In the genomic region with DNA sequence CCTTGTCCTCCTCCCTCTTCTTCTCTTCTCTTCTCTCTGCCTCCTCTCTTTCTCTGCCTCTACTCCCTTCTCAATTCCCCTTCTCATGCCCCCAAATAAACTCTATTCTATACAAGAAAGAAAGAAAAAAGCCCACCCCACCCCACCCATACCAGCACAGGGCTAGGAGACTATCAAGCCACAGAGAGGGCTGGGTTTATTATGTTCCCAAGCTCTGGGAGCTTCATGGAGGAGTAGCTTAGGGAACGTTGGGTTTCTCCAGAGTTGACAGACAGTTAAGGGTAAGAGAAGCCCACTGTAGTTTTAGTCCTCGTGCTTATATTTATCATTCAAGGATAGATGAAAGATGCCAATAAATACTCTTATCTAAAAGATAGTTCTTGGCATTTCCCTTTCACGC, we compare ENCODE assay signal across 8 mouse cellular contexts.
A peak's percentile ranks its signal among the peaks of the same experiment; 100 is the strongest.
DNase-seq lines count a peak whose midpoint lies in the region; ATAC-seq lines count a peak whose summit lies in the region.

No protein-coding gene starts in this region.

- no peak for DNase-seq in heart, embryonic 10.5 days (ENCODE audit: low spot score)
- DNase-seq in liver, embryonic 11.5 days (ENCODE audit: low spot score): no peak
- DNase-seq in liver: no peak
- no peak for DNase-seq in adrenal gland, adult 2 months
- no peak for DNase-seq in testis, postnatal 14 days (ENCODE audit: low spot score)

- no peak overlapping the region for H3K27ac ChIP-seq in heart, embryonic 10.5 days
- no peak overlapping the region for H3K27ac ChIP-seq in heart, embryonic 12.5 days (ENCODE audit: poor library complexity, severe bottlenecking)
- no peak overlapping the region for H3K27ac ChIP-seq in liver, embryonic 11.5 days (ENCODE audit: low read depth, low read length)
- no peak overlapping the region for H3K27ac ChIP-seq in intestine, embryonic 16.5 days (ENCODE audit: low read length)
- no peak overlapping the region for H3K27ac ChIP-seq in neural tube, embryonic 14.5 days (ENCODE audit: low read depth, low read length)

- WGBS in heart, embryonic 10.5 days: 2% methylated on average over 3 of the region's 3 CpGs
- 7% methylated on average over 3 of the region's 3 CpGs for WGBS in heart, embryonic 12.5 days
- 9% methylated on average over 3 of the region's 3 CpGs for WGBS in liver, embryonic 11.5 days
- 12% methylated on average over 3 of the region's 3 CpGs for whole genome bisulfite sequencing in intestine, embryonic 16.5 days
- WGBS in neural tube, embryonic 14.5 days: 15% methylated on average over 3 of the region's 3 CpGs

- H3K4me1 ChIP-seq in heart, embryonic 10.5 days: peaks cover 22% of the 10 kb centered on the region
- peaks cover 21% of the 10 kb centered on the region for H3K4me1 ChIP-seq in heart, embryonic 12.5 days (replicated peaks)
- no peaks in the 10 kb centered on the region; the same call in 1 of the 2 replicates for H3K4me1 ChIP-seq in liver, embryonic 11.5 days (replicated peaks; ENCODE audit: control insufficient read depth, insufficient read depth, low read length)
- H3K4me1 ChIP-seq in intestine, embryonic 16.5 days (ENCODE audit: control insufficient read depth, insufficient read depth, low read length): peaks cover 3% of the 10 kb centered on the region; the same call in 1 of the 2 replicates
- H3K4me1 ChIP-seq in neural tube, embryonic 14.5 days (ENCODE audit: control insufficient read depth, insufficient read depth, low read length): no peaks in the 10 kb centered on the region

- no peak overlapping the region for H3K4me2 ChIP-seq in heart, embryonic 12.5 days
- peak overlapping the region; percentile 67; the same call in 1 of the 2 replicates for H3K4me2 ChIP-seq in liver, embryonic 11.5 days
- H3K4me2 ChIP-seq in intestine, embryonic 16.5 days (ENCODE audit: low read depth, low read length): peak overlapping the region; percentile 81; the same call in 1 of the 2 replicates
- H3K4me2 ChIP-seq in neural tube, embryonic 14.5 days (ENCODE audit: low read depth, low read length): no peak overlapping the region

- peaks cover 33% of the 10 kb centered on the region for H3K27me3 ChIP-seq in heart, embryonic 10.5 days (ENCODE audit: insufficient read depth, poor library complexity, severe bottlenecking)
- peaks cover 10% of the 10 kb centered on the region; the same call in 1 of the 2 replicates for H3K27me3 ChIP-seq in heart, embryonic 12.5 days (replicated peaks)
- H3K27me3 ChIP-seq in liver, embryonic 11.5 days (replicated peaks; ENCODE audit: control insufficient read depth, insufficient read depth, low read length): peaks cover 5% of the 10 kb centered on the region; the same call in 1 of the 2 replicates
- H3K27me3 ChIP-seq in intestine, embryonic 16.5 days (replicated peaks; ENCODE audit: control insufficient read depth, insufficient read depth, low read length): no peaks in the 10 kb centered on the region
- peaks cover 9% of the 10 kb centered on the region for H3K27me3 ChIP-seq in neural tube, embryonic 14.5 days (ENCODE audit: control insufficient read depth, insufficient read depth, low read length)

- no peaks in the 10 kb centered on the region for H3K9me3 ChIP-seq in heart, embryonic 10.5 days
- H3K9me3 ChIP-seq in heart, embryonic 12.5 days (replicated peaks): no peaks in the 10 kb centered on the region
- H3K9me3 ChIP-seq in liver, embryonic 11.5 days (ENCODE audit: control insufficient read depth, low read length): no peaks in the 10 kb centered on the region
- H3K9me3 ChIP-seq in intestine, embryonic 16.5 days (ENCODE audit: control insufficient read depth, low read length): no peaks in the 10 kb centered on the region
- no peaks in the 10 kb centered on the region for H3K9me3 ChIP-seq in neural tube, embryonic 14.5 days (ENCODE audit: control insufficient read depth, low read length)

- peak overlapping the region; percentile 60 for H3K4me3 ChIP-seq in heart, embryonic 10.5 days
- H3K4me3 ChIP-seq in heart, embryonic 12.5 days: no peak overlapping the region
- no peak overlapping the region for H3K4me3 ChIP-seq in liver, embryonic 11.5 days (ENCODE audit: low read depth, low read length)
- no peak overlapping the region for H3K4me3 ChIP-seq in intestine, embryonic 16.5 days (ENCODE audit: low read length)
- H3K4me3 ChIP-seq in neural tube, embryonic 14.5 days (ENCODE audit: low read depth, low read length): no peak overlapping the region

- H3K36me3 ChIP-seq in heart, embryonic 10.5 days: no peaks in the 10 kb centered on the region
- no peaks in the 10 kb centered on the region for H3K36me3 ChIP-seq in heart, embryonic 12.5 days
- H3K36me3 ChIP-seq in liver, embryonic 11.5 days (ENCODE audit: control insufficient read depth, insufficient read depth, low read length): no peaks in the 10 kb centered on the region
- H3K36me3 ChIP-seq in intestine, embryonic 16.5 days (ENCODE audit: control insufficient read depth, insufficient read depth, low read length): no peaks in the 10 kb centered on the region
- no peaks in the 10 kb centered on the region for H3K36me3 ChIP-seq in neural tube, embryonic 14.5 days (ENCODE audit: control insufficient read depth, insufficient read depth, low read length)

- no peak for ATAC-seq in heart, embryonic 12.5 days (ENCODE audit: insufficient number of reproducible peaks, low FRiP score)
- ATAC-seq in liver, embryonic 11.5 days (replicated peaks; ENCODE audit: low FRiP score): no peak
- peak; percentile 47; the same call in 1 of the 2 replicates for ATAC-seq in intestine, embryonic 16.5 days
- peak; percentile 39; the same call in 1 of the 2 replicates for ATAC-seq in neural tube, embryonic 14.5 days (ENCODE audit: low read depth)

- H3K9ac ChIP-seq in heart, embryonic 12.5 days: no peak overlapping the region
- no peak overlapping the region for H3K9ac ChIP-seq in liver, embryonic 11.5 days (ENCODE audit: low read depth, low read length)
- no peak overlapping the region for H3K9ac ChIP-seq in intestine, embryonic 16.5 days (ENCODE audit: low read depth, low read length)
- H3K9ac ChIP-seq in neural tube, embryonic 14.5 days (replicated peaks; ENCODE audit: low read depth, low read length): no peak overlapping the region

Comparison
In these comparisons a context has a peak if more than half of its experiments do, and no peak if none do; other contexts are left out.
1. ATAC-seq: peak in intestine, embryonic 16.5 days (single experiment) and neural tube, embryonic 14.5 days (single experiment); none in heart, embryonic 12.5 days (single experiment) and liver, embryonic 11.5 days (single experiment).
2. H3K4me2 ChIP-seq: peak in liver, embryonic 11.5 days (single experiment) and intestine, embryonic 16.5 days (single experiment); none in heart, embryonic 12.5 days (single experiment) and neural tube, embryonic 14.5 days (single experiment).